Comparison of ENCODE assay signal across 21 mouse cellular contexts in the genomic region with DNA sequence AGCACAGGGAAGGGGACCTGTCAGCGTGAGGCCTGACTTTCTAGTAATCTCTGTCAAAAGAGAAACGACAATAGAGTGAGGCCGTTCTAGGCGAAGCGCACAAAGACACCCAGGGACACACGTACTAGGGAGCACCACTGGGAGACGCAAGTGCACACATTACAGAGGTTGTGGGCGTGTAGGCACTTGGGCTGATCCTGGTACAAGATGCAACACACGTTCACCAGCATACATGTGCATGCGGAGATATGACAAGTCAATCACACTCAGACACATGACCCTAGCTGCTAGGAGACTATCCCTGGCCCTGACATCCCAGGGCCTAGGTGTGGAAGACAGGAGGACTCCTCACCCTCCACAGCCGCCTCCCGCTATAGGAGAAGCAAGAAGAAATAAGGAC.
DNase-seq lines count a peak whose midpoint lies in the region; ATAC-seq and TF ChIP-seq lines count a peak whose summit lies in the region.
"Had no signal": no experiment of that assay in that cellular context is flagged by ENCODE, and none has a peak within 500 bp of the region (broad histone marks: within the 10 kb centered on the region; RNA-seq: fewer than 3 reads in every experiment).

No protein-coding gene starts in this region.

- H3K4me1 ChIP-seq in hindbrain, embryonic 10.5 days (replicated peaks) = peaks cover 62% of the 10 kb centered on the region
- no peaks in the 10 kb centered on the region for H3K4me1 ChIP-seq in hindbrain, postnatal 0 days (ENCODE audit: insufficient read depth, low read length)
- H3K4me1 ChIP-seq in E14TG2a.4 (replicated peaks; ENCODE audit: low read depth, low read length) = peaks cover 56% of the 10 kb centered on the region
- peaks cover 33% of the 10 kb centered on the region for H3K4me1 ChIP-seq in liver, embryonic 13.5 days (replicated peaks)

- peak overlapping the region; percentile 92 for H3K27ac ChIP-seq in hindbrain, embryonic 10.5 days
- H3K27ac ChIP-seq in hindbrain, postnatal 0 days = no peak overlapping the region
- peak overlapping the region; percentile 65 for H3K27ac ChIP-seq in liver, embryonic 13.5 days
- H3K27ac ChIP-seq in layer of hippocampus, adult 2 months = no peak overlapping the region
- H3K27ac ChIP-seq: heart, adult 2 months; heart, embryonic 15.5 days; neural tube, embryonic 12.5 days had no signal

- H3K9ac ChIP-seq in hindbrain, postnatal 0 days (replicated peaks; ENCODE audit: low read length) = no peak overlapping the region
- H3K9ac ChIP-seq in liver, embryonic 13.5 days = no peak overlapping the region
- H3K9ac ChIP-seq: heart, embryonic 15.5 days; neural tube, embryonic 12.5 days had no signal

- 0 out of 2 replicates have a peak, but pooled peaks cover 3% of the 10 kb centered on the region for H3K9me3 ChIP-seq in hindbrain, embryonic 10.5 days
- no peaks in the 10 kb centered on the region for H3K9me3 ChIP-seq in hindbrain, postnatal 0 days (ENCODE audit: low read length)
- H3K9me3 ChIP-seq in E14TG2a.4 (ENCODE audit: low read length) = no peaks in the 10 kb centered on the region
- H3K9me3 ChIP-seq in liver, embryonic 13.5 days (replicated peaks) = no peaks in the 10 kb centered on the region
- H3K9me3 ChIP-seq: heart, embryonic 15.5 days; neural tube, embryonic 12.5 days had no signal

- DNase-seq in hindbrain, embryonic 10.5 days (ENCODE audit: low spot score) = no peak
- no peak for DNase-seq in hindbrain, postnatal 0 days (ENCODE audit: low spot score)
- DNase-seq in R1 (ENCODE audit: low read depth, low spot score) = peak; percentile 31
- DNase-seq in liver, embryonic 13.5 days = no peak
- DNase-seq in layer of hippocampus, adult 2 months (ENCODE audit: low spot score in 2 of 2) = no peak
- no peak for DNase-seq in urinary bladder, postnatal 4 days (ENCODE audit: low spot score in 2 of 2)
- DNase-seq: adrenal gland, postnatal 25 days; cerebellum, adult 8-10 months; gastrocnemius, postnatal 36 days; heart, adult 2 months; heart, postnatal 36 days; kidney, adult 9 months; lung, postnatal 4 days; right cerebral cortex, postnatal 25 days; spleen, adult 18-20 months had no signal

- 81% methylated on average over 12 of the region's 12 CpGs for WGBS in hindbrain, embryonic 10.5 days
- 77% methylated on average over 12 of the region's 12 CpGs for WGBS in hindbrain, postnatal 0 days
- 75% methylated on average over 12 of the region's 12 CpGs for WGBS in liver, embryonic 13.5 days (ENCODE audit: insufficient replicate concordance)

- H3K4me3 ChIP-seq in hindbrain, embryonic 10.5 days = no peak overlapping the region
- H3K4me3 ChIP-seq in hindbrain, postnatal 0 days (ENCODE audit: low read length) = no peak overlapping the region
- H3K4me3 ChIP-seq in E14TG2a.4 (replicated peaks; ENCODE audit: low read length) = peak overlapping the region; percentile 49
- no peak overlapping the region for H3K4me3 ChIP-seq in liver, embryonic 13.5 days (replicated peaks)
- no peak overlapping the region for H3K4me3 ChIP-seq in layer of hippocampus, adult 2 months
- H3K4me3 ChIP-seq: heart, adult 2 months; heart, embryonic 15.5 days; neural tube, embryonic 12.5 days had no signal

- no peak overlapping the region for H3K4me2 ChIP-seq in hindbrain, postnatal 0 days (ENCODE audit: low read depth, low read length)
- H3K4me2 ChIP-seq in liver, embryonic 13.5 days = peak overlapping the region; percentile 28
- H3K4me2 ChIP-seq: heart, embryonic 15.5 days; neural tube, embryonic 12.5 days had no signal

- no peaks in the 10 kb centered on the region for H3K36me3 ChIP-seq in hindbrain, embryonic 10.5 days
- no peaks in the 10 kb centered on the region for H3K36me3 ChIP-seq in hindbrain, postnatal 0 days (ENCODE audit: insufficient read depth, low read length)
- no peaks in the 10 kb centered on the region for H3K36me3 ChIP-seq in E14TG2a.4 (ENCODE audit: insufficient read depth, low read length)
- H3K36me3 ChIP-seq in liver, embryonic 13.5 days = no peaks in the 10 kb centered on the region
- H3K36me3 ChIP-seq: heart, embryonic 15.5 days; neural tube, embryonic 12.5 days had no signal

- ATAC-seq in hindbrain, postnatal 0 days = no peak
- peak; percentile 71 for ATAC-seq in liver, embryonic 13.5 days (ENCODE audit: low read depth)
- ATAC-seq: CD4-positive, CD25-positive, alpha-beta regulatory T cell, adult 4 months; hindbrain, embryonic 16.5 days; intestine, embryonic 16.5 days had no signal

- H3K27me3 ChIP-seq in hindbrain, embryonic 10.5 days (ENCODE audit: insufficient read depth, poor library complexity, severe bottlenecking) = peaks cover 10% of the 10 kb centered on the region; the same call in 1 of the 2 replicates
- H3K27me3 ChIP-seq in hindbrain, postnatal 0 days (ENCODE audit: insufficient read depth, low read length) = no peaks in the 10 kb centered on the region
- H3K27me3 ChIP-seq in E14TG2a.4 (ENCODE audit: insufficient read depth, low read length) = no peaks in the 10 kb centered on the region; the same call in 1 of the 2 replicates
- no peaks in the 10 kb centered on the region for H3K27me3 ChIP-seq in liver, embryonic 13.5 days
- H3K27me3 ChIP-seq: neural tube, embryonic 12.5 days had no signal

- TF ChIP-seq CTCF in hindbrain, postnatal 0 days (IDR thresholded peaks at IDR 0.05; ENCODE audit: low read depth) = no peak
- no peak for TF ChIP-seq CTCF in E14TG2a.4 (conservative IDR thresholded peaks at IDR 0.05; ENCODE audit: low read length)
- no peak for TF ChIP-seq CTCF in layer of hippocampus, adult 2 months (conservative IDR thresholded peaks at IDR 0.05)

Comparison
In these comparisons a context has a peak if more than half of its experiments do, and no peak if none do; other contexts are left out.
1. H3K27ac ChIP-seq: peak in hindbrain, embryonic 10.5 days (single experiment) and liver, embryonic 13.5 days (single experiment); none in hindbrain, postnatal 0 days (single experiment) and layer of hippocampus, adult 2 months (single experiment).